Mouse (Mus musculus) hindbrain, postnatal 0 days (tissue): ENCODE data around the gene 1110025L11Rik. TPM values are rescaled to one million over a fixed set of nuclear protein-coding genes. Genes with fewer than 3 reads are reported as not detected.
A peak's percentile ranks its signal among the peaks of the same experiment; 100 is the strongest.
"Not testable (repeated sequence)": the region's sequence is repeated elsewhere in the genome, so short reads cannot be mapped to it uniquely, and the experiment has no call there.

Source experiments
- ATAC-seq: fragments of 200-750 bp; cut with Nextera tagmentation; 2 replicates; pipeline ENCODE4 v1.8.0; 2017; ENCODE audit warnings: mild to moderate bottlenecking, moderate TSS enrichment, moderate library complexity
- DNase-seq: peaks from one replicate; pipeline ENCODE4 v3.0.0-alpha.2; 2015; ENCODE audit warnings: low spot score
- H3K27ac ChIP-seq: fragments of 300-500 bp; sonication (generic); 2 replicates; pipeline ENCODE4 v1.5.1; 2014; ENCODE audit warnings: mild to moderate bottlenecking
- H3K27me3 ChIP-seq: fragments of 300-500 bp; sonication (generic); 2 replicates; pipeline ENCODE4 v1.6.1; 2014; ENCODE audit warnings: low read length, mixed read lengths; ENCODE audit not compliant: insufficient read depth
- H3K36me3 ChIP-seq: fragments of 300-500 bp; sonication (generic); 2 replicates; pipeline ENCODE4 v1.6.1; 2014; ENCODE audit warnings: low read length, mixed read lengths; ENCODE audit not compliant: insufficient read depth
- H3K4me1 ChIP-seq: fragments of 300-500 bp; sonication (generic); 2 replicates; pipeline ENCODE4 v1.6.1; 2014; ENCODE audit warnings: antibody characterized with exemption, low read length, mixed read lengths; ENCODE audit not compliant: insufficient read depth
- H3K4me2 ChIP-seq: fragments of 300-500 bp; sonication (generic); 2 replicates; pipeline ENCODE4 v1.6.1; 2014; ENCODE audit warnings: low read depth, mild to moderate bottlenecking, low read length, moderate library complexity, mixed read lengths
- H3K4me3 ChIP-seq: fragments of 300-500 bp; sonication (generic); 2 replicates; pipeline ENCODE4 v1.5.1; 2014; ENCODE audit warnings: low read length
- H3K9ac ChIP-seq: fragments of 300-500 bp; sonication (generic); replicated peaks from 2 replicates; pipeline ENCODE4 v1.6.1; 2014; ENCODE audit warnings: mild to moderate bottlenecking, low read length, moderate library complexity, mixed read lengths
- H3K9me3 ChIP-seq: fragments of 300-500 bp; sonication (generic); 2 replicates; pipeline ENCODE4 v1.6.1; 2016; ENCODE audit warnings: low read length, mixed read lengths
- CTCF ChIP-seq: IDR thresholded peaks from 2 replicates; pipeline ENCODE4 v1.5.1; 2016; ENCODE audit warnings: antibody characterized with exemption, control low read depth, low read depth
- WGBS: fragments of 180-500 bp; shearing (Covaris S2); extraction: QIAGEN DNeasy Blood & Tissue Kit; methylation state at CpG from one replicate; pipeline ENCODE4 v1.1.7; 2014; 5-methylcytosine and 5-hydroxymethylcytosine counted together
- polyA plus RNA-seq: library from polyadenylated mRNA; unstranded; fragments of >200 nt; fragmentation: Nextera tagmentation; extraction: Ambion mirVana; gene quantifications from 2 replicates; pipeline ENCODE4 v1.2.1, GENCODE M21; 2015
- total RNA-seq: library from RNA; depleted of rRNA; stranded (reverse); fragments of >200 nt; gene quantifications from 2 replicates; pipeline ENCODE4 v1.2.3, GENCODE M21; 2014; rRNA removed

Gene 1110025L11Rik
- total RNA-seq = not detected in 2 replicates
- polyA plus RNA-seq = not detected in 2 replicates

- ATAC-seq, H3K4me1 ChIP-seq, H3K9me3 ChIP-seq, H3K36me3 ChIP-seq, H3K9ac ChIP-seq, H3K4me3 ChIP-seq, H3K4me2 ChIP-seq, H3K27me3 ChIP-seq, DNase-seq, H3K27ac ChIP-seq: not testable (repeated sequence)
- WGBS = no CpG with 5 or more reads among the region's 2 CpGs
These were observed at the start of gene 1110025L11Rik for GRCm38 (mm10) chr16:89063902-89064301. Gene 1110025L11Rik (minus strand): TSS chr16:89064002.

GRCm38 (mm10) chr16:89071041-89071440 lies 7.2 kb upstream of the 1110025L11Rik start:
- not testable (repeated sequence) for ATAC-seq, H3K9ac ChIP-seq, H3K4me3 ChIP-seq, H3K4me1 ChIP-seq, H3K27me3 ChIP-seq, H3K27ac ChIP-seq, H3K36me3 ChIP-seq, H3K4me2 ChIP-seq, H3K9me3 ChIP-seq
- WGBS = 83% methylated on average over 2 of the region's 2 CpGs
- DNase-seq = peak; percentile 5

GRCm38 (mm10) chr16:89047783-89048182 lies 16.0 kb downstream of the 1110025L11Rik start, which contains the start of gene Krtap6-5:
Gene Krtap6-5 (minus strand): TSS chr16:89047883.
- Histone ChIP-seq H3K9ac (no peak within 1 kb of the TSS), H3K4me3 (no peak within 1 kb of the TSS), H3K4me2 (no peak within 1 kb of the TSS), H3K4me1 (no peaks in the 10 kb centered on the region), H3K27ac (no peak within 1 kb of the TSS), H3K36me3 (no peaks in the 10 kb centered on the region), H3K9me3 (no peaks in the 10 kb centered on the region), H3K27me3 (no peaks in the 10 kb centered on the region)
- ATAC-seq (no peak), DNase-seq (no peak)
- TF ChIP-seq CTCF = no peak
- WGBS = 84% methylated on average over 3 of the region's 3 CpGs

- WGBS = 89% methylated on average over 2 of the region's 4 CpGs
- ATAC-seq, H3K4me1 ChIP-seq: not testable (repeated sequence)
These were observed 22.4 kb downstream of the 1110025L11Rik start, which contains the start of gene Gm10228 for GRCm38 (mm10) chr16:89041372-89041771. Gene Gm10228 (minus strand): TSS chr16:89041472.

GRCm38 (mm10) chr16:89031399-89031798 lies 32.4 kb downstream of the 1110025L11Rik start, which contains the start of gene Krtap6-1:
Gene Krtap6-1 (plus strand): TSS chr16:89031699.
- H3K27ac ChIP-seq, H3K9ac ChIP-seq, DNase-seq, ATAC-seq, H3K36me3 ChIP-seq, H3K4me3 ChIP-seq, H3K9me3 ChIP-seq, H3K4me1 ChIP-seq, H3K27me3 ChIP-seq, H3K4me2 ChIP-seq: not testable (repeated sequence)
- 92% methylated on average over 3 of the region's 3 CpGs for WGBS

More at GRCm38 (mm10) chr16:89041372-89041771, 22.4 kb downstream of the 1110025L11Rik start, which contains the start of gene Gm10228:
- H3K9me3 ChIP-seq, H3K36me3 ChIP-seq, H3K27ac ChIP-seq, DNase-seq, H3K27me3 ChIP-seq, H3K4me2 ChIP-seq, H3K4me3 ChIP-seq, H3K9ac ChIP-seq: not testable (repeated sequence)

- H3K27me3 ChIP-seq, H3K36me3 ChIP-seq, ATAC-seq, H3K9me3 ChIP-seq, H3K27ac ChIP-seq, DNase-seq, H3K9ac ChIP-seq, H3K4me2 ChIP-seq, H3K4me1 ChIP-seq, H3K4me3 ChIP-seq: not testable (repeated sequence)
- 98% methylated on average over 1 of the region's 3 CpGs for WGBS
These were observed 48.8 kb downstream of the 1110025L11Rik start, which contains the start of gene Gm10229 for GRCm38 (mm10) chr16:89014984-89015383. Gene Gm10229 (plus strand): TSS chr16:89015284.

- TF ChIP-seq CTCF = no peak
- ATAC-seq (no peak), DNase-seq (no peak)
- Histone ChIP-seq H3K9ac (no peak overlapping the region), H3K4me2 (no peak overlapping the region), H3K4me1 (no peaks in the 10 kb centered on the region), H3K27me3 (no peaks in the 10 kb centered on the region), H3K27ac (no peak overlapping the region), H3K9me3 (no peaks in the 10 kb centered on the region), H3K36me3 (no peaks in the 10 kb centered on the region), H3K4me3 (no peak overlapping the region)
- WGBS = 95% methylated on average over 3 of the region's 3 CpGs
These were observed 49.8 kb downstream of the 1110025L11Rik start for GRCm38 (mm10) chr16:89013973-89014372.

Other genes with a start within 250 kb of the 1110025L11Rik start
- not detected in 2 replicates for gene Krtap15, start 243.8 kb downstream of the 1110025L11Rik start, total RNA-seq
- not detected in 2 replicates for gene Krtap15, start 243.8 kb downstream of the 1110025L11Rik start, polyA plus RNA-seq
- not detected in 2 replicates for gene Krtap14, start 237.9 kb downstream of the 1110025L11Rik start, total RNA-seq
- gene Krtap14, start 237.9 kb downstream of the 1110025L11Rik start, polyA plus RNA-seq = not detected in 2 replicates
- gene Krtap19-1, start 194.6 kb downstream of the 1110025L11Rik start, total RNA-seq = not detected in 2 replicates
- gene Krtap19-1, start 194.6 kb downstream of the 1110025L11Rik start, polyA plus RNA-seq = not detected in 2 replicates
- not detected in 2 replicates for gene Krtap19-2, start 189.7 kb downstream of the 1110025L11Rik start, total RNA-seq
- gene Krtap19-2, start 189.7 kb downstream of the 1110025L11Rik start, polyA plus RNA-seq = not detected in 2 replicates
- not detected in 2 replicates for gene Krtap19-3, start 186.0 kb downstream of the 1110025L11Rik start, total RNA-seq
- gene Krtap19-3, start 186.0 kb downstream of the 1110025L11Rik start, polyA plus RNA-seq = not detected in 2 replicates
- gene Krtap19-4, start 178.9 kb downstream of the 1110025L11Rik start, total RNA-seq = not detected in 2 replicates
- not detected in 2 replicates for gene Krtap19-4, start 178.9 kb downstream of the 1110025L11Rik start, polyA plus RNA-seq
- gene Krtap19-5, start 167.5 kb downstream of the 1110025L11Rik start, total RNA-seq = not detected in 2 replicates
- not detected in 2 replicates for gene Krtap19-5, start 167.5 kb downstream of the 1110025L11Rik start, polyA plus RNA-seq
- not detected in 2 replicates for gene Krtap19-9b, start 131.7 kb downstream of the 1110025L11Rik start, total RNA-seq
- not detected in 2 replicates for gene Krtap19-9b, start 131.7 kb downstream of the 1110025L11Rik start, polyA plus RNA-seq
- not detected in 2 replicates for gene Krtap16-3, start 101.1 kb downstream of the 1110025L11Rik start, total RNA-seq
- gene Krtap16-3, start 101.1 kb downstream of the 1110025L11Rik start, polyA plus RNA-seq = not detected in 2 replicates
- gene Krtap22-2, start 53.2 kb downstream of the 1110025L11Rik start, total RNA-seq = not detected in 2 replicates
- not detected in 2 replicates for gene Krtap22-2, start 53.2 kb downstream of the 1110025L11Rik start, polyA plus RNA-seq
- gene Gm10229, start 48.7 kb downstream of the 1110025L11Rik start, total RNA-seq = not detected in 2 replicates
- gene Gm10229, start 48.7 kb downstream of the 1110025L11Rik start, polyA plus RNA-seq = not detected in 2 replicates
- not detected in 2 replicates for gene Krtap6-1, start 32.3 kb downstream of the 1110025L11Rik start, total RNA-seq
- not detected in 2 replicates for gene Krtap6-1, start 32.3 kb downstream of the 1110025L11Rik start, polyA plus RNA-seq
- not detected in 2 replicates for gene Gm10228, start 22.5 kb downstream of the 1110025L11Rik start, total RNA-seq
- gene Gm10228, start 22.5 kb downstream of the 1110025L11Rik start, polyA plus RNA-seq = not detected in 2 replicates
- gene Krtap6-5, start 16.1 kb downstream of the 1110025L11Rik start, total RNA-seq = not detected in 2 replicates
- not detected in 2 replicates for gene Krtap6-5, start 16.1 kb downstream of the 1110025L11Rik start, polyA plus RNA-seq
- not detected in 2 replicates for gene Krtap6-3, start 20.0 kb upstream of the 1110025L11Rik start, total RNA-seq
- not detected in 2 replicates for gene Krtap6-3, start 20.0 kb upstream of the 1110025L11Rik start, polyA plus RNA-seq
- not detected in 2 replicates for gene Gm6358, start 76.8 kb upstream of the 1110025L11Rik start, total RNA-seq
- gene Gm6358, start 76.8 kb upstream of the 1110025L11Rik start, polyA plus RNA-seq = not detected in 2 replicates
- not detected in 2 replicates for gene Gm10061, start 87.1 kb upstream of the 1110025L11Rik start, total RNA-seq
- gene Gm10061, start 87.1 kb upstream of the 1110025L11Rik start, polyA plus RNA-seq = not detected in 2 replicates
- gene Gm9789, start 94.0 kb upstream of the 1110025L11Rik start, total RNA-seq = not detected in 2 replicates
- not detected in 2 replicates for gene Gm9789, start 94.0 kb upstream of the 1110025L11Rik start, polyA plus RNA-seq
- gene Gm7735, start 105.5 kb upstream of the 1110025L11Rik start, total RNA-seq = not detected in 2 replicates
- gene Gm7735, start 105.5 kb upstream of the 1110025L11Rik start, polyA plus RNA-seq = not detected in 2 replicates
- not detected in 2 replicates for gene 1110057P08Rik, start 110.7 kb upstream of the 1110025L11Rik start, total RNA-seq
- gene 1110057P08Rik, start 110.7 kb upstream of the 1110025L11Rik start, polyA plus RNA-seq = not detected in 2 replicates
- gene Krtap20-2, start 141.9 kb upstream of the 1110025L11Rik start, total RNA-seq = not detected in 2 replicates
- gene Krtap20-2, start 141.9 kb upstream of the 1110025L11Rik start, polyA plus RNA-seq = not detected in 2 replicates